Mouse (Mus musculus): ENCODE data around the gene Rabep1. TPM values are rescaled to one million over a fixed set of nuclear protein-coding genes. Genes with fewer than 3 reads are reported as not detected.
"Not testable (repeated sequence)": the region's sequence is repeated elsewhere in the genome, so short reads cannot be mapped to it uniquely, and the experiment has no call there.

Gene Rabep1
- polyA plus RNA-seq, 1 experiment from 2014 or later, result 42.7 TPM

DNA sequence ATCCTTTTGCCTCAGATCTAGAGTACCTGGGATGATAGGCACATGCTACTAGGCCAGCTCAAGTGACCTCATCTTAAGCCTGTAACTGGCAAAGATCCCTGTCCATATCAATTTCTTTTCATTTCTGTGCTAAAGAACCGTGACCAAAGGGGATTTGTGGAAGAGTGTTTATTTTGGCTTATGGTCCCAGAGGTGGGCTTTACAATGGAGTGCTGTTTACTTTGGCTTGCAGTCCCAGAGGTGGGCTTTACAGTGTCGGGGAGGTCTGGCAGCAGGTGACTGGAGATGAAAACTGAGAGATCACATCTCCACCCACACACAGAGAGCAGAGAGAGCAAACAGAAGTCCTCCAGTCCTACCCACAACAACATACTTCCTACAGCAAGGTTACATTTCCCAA lies 6.0 kb upstream of the Rabep1 start:
- Histone ChIP-seq H3K4me1 (replicated peaks; ENCODE audit: control insufficient read depth, insufficient read depth, low read length) (no peaks in the 10 kb centered on the region), H3K9ac (ENCODE audit: low read length) (no peak overlapping the region), H3K4me3 (ENCODE audit: low read depth, low read length) (no peak overlapping the region), H3K27me3 (ENCODE audit: control insufficient read depth, insufficient read depth, low read length) (no peaks in the 10 kb centered on the region), H3K27ac (ENCODE audit: low read depth, low read length) (no peak overlapping the region), H3K9me3 (ENCODE audit: control insufficient read depth, low read length) (0 out of 2 replicates have a peak, but pooled peaks cover 3% of the 10 kb centered on the region), H3K36me3 (ENCODE audit: control insufficient read depth, insufficient read depth, low read length) (no peaks in the 10 kb centered on the region), H3K4me2 (ENCODE audit: low read depth, low read length, severe bottlenecking) (no peak overlapping the region)
- DNase-seq (ENCODE audit: low spot score), result no peak
- WGBS, result 65% methylated on average over 2 of the region's 2 CpGs
- ATAC-seq (replicated peaks; ENCODE audit: low FRiP score), result no peak

DNA sequence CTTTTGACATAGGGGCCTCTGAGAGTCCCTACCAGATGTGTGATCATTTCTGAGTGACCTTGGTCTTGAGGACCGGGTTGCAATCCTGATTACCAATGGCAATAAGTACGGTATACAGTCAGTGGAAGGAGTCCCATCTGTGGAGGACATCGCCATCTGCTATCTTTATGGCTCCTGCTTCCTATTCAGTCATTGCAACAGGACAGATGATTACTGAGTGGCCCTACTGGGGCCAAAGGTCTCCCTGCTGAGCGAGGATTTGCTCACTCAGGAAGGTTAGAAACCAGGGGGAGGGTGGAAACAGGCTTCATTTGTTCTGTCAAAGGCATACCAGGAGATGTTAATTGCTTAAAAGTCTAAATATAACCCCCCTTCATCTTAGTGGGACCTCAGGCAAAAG lies 1.6 kb upstream of the Rabep1 start:
- H3K4me3 ChIP-seq (ENCODE audit: low read depth, low read length), result no peak overlapping the region
- DNase-seq (ENCODE audit: low spot score) (no peak), ATAC-seq (replicated peaks; ENCODE audit: low FRiP score) (no peak)
- 73% methylated on average over 4 of the region's 4 CpGs for WGBS
- no peaks in the 10 kb centered on the region for H3K27me3 ChIP-seq (ENCODE audit: control insufficient read depth, insufficient read depth, low read length)
- no peak overlapping the region for H3K27ac ChIP-seq (ENCODE audit: low read depth, low read length)
- no peaks in the 10 kb centered on the region; the same call in 1 of the 2 replicates for H3K4me1 ChIP-seq (replicated peaks; ENCODE audit: control insufficient read depth, insufficient read depth, low read length)
- no peaks in the 10 kb centered on the region for H3K36me3 ChIP-seq (ENCODE audit: control insufficient read depth, insufficient read depth, low read length)
- no peak overlapping the region for H3K9ac ChIP-seq (ENCODE audit: low read length)
- H3K9me3 ChIP-seq (ENCODE audit: control insufficient read depth, low read length), result no peaks in the 10 kb centered on the region
- H3K4me2 ChIP-seq (ENCODE audit: low read depth, low read length, severe bottlenecking), result no peak overlapping the region

DNA sequence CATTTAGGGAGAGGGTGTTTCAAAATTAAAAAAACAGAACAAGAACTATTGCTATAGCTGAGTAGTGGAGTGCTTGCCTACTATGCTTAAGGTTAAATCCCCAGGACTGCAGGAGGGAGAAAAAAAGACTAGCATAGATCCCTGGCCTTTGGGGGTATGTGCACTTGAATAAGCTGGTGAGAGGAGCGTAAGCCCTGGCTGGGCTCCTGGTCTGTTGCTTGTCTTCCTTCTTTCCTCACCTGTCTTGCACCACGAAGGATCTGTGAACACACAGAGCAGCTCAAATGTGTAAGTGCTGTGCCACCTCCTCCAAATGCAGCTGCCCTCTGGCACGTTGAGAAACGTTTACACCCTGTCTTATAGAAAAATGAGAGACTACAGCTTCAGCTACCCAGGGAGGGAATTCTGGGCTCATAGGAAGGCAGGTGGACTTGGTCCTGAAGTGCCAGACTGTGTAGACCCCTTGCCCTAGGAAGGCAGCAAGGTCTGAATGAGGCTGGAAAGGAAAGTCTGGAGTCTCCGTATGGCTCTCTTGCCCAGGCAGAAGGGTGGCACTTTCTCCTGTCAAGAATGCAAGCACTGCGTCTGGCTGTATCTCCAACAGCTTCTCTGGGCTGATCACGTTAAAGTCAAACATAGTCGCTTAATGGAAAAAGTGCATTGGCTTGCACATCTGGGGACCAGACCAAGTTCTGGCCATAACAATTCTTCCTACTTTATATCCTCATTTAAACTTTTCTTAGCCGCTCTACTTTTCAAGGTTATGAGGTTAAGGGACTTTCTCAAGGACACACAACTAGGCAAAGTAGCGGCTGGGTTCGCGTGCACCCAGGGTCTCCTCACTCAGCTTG lies 652 bp upstream of the Rabep1 start:
- peak; percentile 11; the same call in 1 of the 2 replicates for ATAC-seq (replicated peaks; ENCODE audit: low FRiP score)
- H3K36me3 ChIP-seq (ENCODE audit: control insufficient read depth, insufficient read depth, low read length), result no peaks in the 10 kb centered on the region

DNA sequence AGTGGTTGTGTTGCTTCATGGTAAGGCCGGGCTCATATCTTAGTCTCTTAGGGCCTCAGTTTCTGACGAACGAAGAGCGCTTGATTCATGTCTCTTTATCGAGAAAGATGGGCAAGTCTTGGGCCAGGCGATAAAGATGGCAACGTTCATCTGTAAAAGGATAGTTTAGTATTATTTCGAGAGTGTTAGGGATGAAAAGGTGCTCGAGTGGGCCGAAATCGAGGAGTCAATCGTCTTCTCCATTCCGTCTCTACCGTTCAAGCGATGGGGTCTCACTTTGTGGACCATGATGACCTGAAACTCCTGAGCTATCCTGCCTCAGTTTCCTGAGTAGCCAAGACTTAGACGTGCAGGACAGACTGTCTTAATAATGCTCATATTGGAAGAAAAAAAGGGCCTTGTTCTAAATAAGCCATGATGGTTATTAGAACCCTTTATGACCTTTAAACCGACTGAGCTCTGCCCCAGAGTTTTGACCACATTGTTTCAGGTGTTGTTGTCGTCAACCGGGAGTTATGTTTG lies 940 bp downstream of the Rabep1 start:
- peak overlapping the region; percentile 89 for H3K9ac ChIP-seq (ENCODE audit: low read length)
- DNase-seq (ENCODE audit: low spot score) (no peak), ATAC-seq (replicated peaks; ENCODE audit: low FRiP score) (no peak)
- H3K27ac ChIP-seq (ENCODE audit: low read depth, low read length), result no peak overlapping the region
- no peaks in the 10 kb centered on the region for H3K36me3 ChIP-seq (ENCODE audit: control insufficient read depth, insufficient read depth, low read length)
- peak overlapping the region; percentile 40 for H3K4me2 ChIP-seq (ENCODE audit: low read depth, low read length, severe bottlenecking)
- no peaks in the 10 kb centered on the region for H3K9me3 ChIP-seq (ENCODE audit: control insufficient read depth, low read length)
- H3K4me1 ChIP-seq (replicated peaks; ENCODE audit: control insufficient read depth, insufficient read depth, low read length), result no peaks in the 10 kb centered on the region; the same call in 1 of the 2 replicates
- peak overlapping the region; percentile 97 for H3K4me3 ChIP-seq (ENCODE audit: low read depth, low read length)
- WGBS, result 6% methylated on average over 19 of the region's 19 CpGs
- no peaks in the 10 kb centered on the region for H3K27me3 ChIP-seq (ENCODE audit: control insufficient read depth, insufficient read depth, low read length)

More for the DNA sequence above, 652 bp upstream of the Rabep1 start:
- Histone ChIP-seq H3K4me2 (ENCODE audit: low read depth, low read length, severe bottlenecking) (peak overlapping the region; percentile 40), H3K27ac (ENCODE audit: low read depth, low read length) (no peak overlapping the region), H3K27me3 (ENCODE audit: control insufficient read depth, insufficient read depth, low read length) (no peaks in the 10 kb centered on the region), H3K4me3 (ENCODE audit: low read depth, low read length) (peak overlapping the region; percentile 97), H3K9me3 (ENCODE audit: control insufficient read depth, low read length) (no peaks in the 10 kb centered on the region), H3K9ac (ENCODE audit: low read length) (peak overlapping the region; percentile 89), H3K4me1 (replicated peaks; ENCODE audit: control insufficient read depth, insufficient read depth, low read length) (no peaks in the 10 kb centered on the region; the same call in 1 of the 2 replicates)
- 14% methylated on average over 12 of the region's 12 CpGs for WGBS
- peak; percentile 50 for DNase-seq (ENCODE audit: low spot score)

DNA sequence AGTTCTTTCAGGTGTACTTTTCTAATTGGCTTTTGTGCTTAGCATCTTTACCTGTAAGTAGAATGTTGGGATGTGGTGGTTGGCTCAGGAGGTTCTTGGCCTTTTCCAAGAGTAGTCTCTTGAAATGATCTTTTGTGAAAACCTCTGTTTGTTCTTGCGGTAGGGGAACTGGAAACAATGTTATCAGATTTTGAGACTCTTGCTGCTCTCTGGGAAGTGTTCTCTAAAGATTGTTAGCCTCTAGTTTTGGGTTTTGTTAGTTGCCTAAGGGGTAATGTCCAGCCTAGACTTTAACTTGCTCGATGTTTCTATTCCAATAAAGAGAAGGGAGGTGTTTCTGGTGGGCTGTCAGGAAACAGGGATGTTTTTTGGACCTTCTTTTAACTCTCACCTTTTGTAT lies 1.5 kb downstream of the Rabep1 start:
- Histone ChIP-seq H3K27me3 (ENCODE audit: control insufficient read depth, insufficient read depth, low read length) (no peaks in the 10 kb centered on the region), H3K9me3 (ENCODE audit: control insufficient read depth, low read length) (no peaks in the 10 kb centered on the region), H3K4me2 (ENCODE audit: low read depth, low read length, severe bottlenecking) (peak overlapping the region; percentile 40), H3K27ac (ENCODE audit: low read depth, low read length) (no peak overlapping the region), H3K4me1 (replicated peaks; ENCODE audit: control insufficient read depth, insufficient read depth, low read length) (no peaks in the 10 kb centered on the region; the same call in 1 of the 2 replicates), H3K4me3 (ENCODE audit: low read depth, low read length) (peak overlapping the region; percentile 97), H3K9ac (ENCODE audit: low read length) (no peak overlapping the region), H3K36me3 (ENCODE audit: control insufficient read depth, insufficient read depth, low read length) (no peaks in the 10 kb centered on the region)
- no peak for ATAC-seq (replicated peaks; ENCODE audit: low FRiP score)
- no peak for DNase-seq (ENCODE audit: low spot score)
- WGBS, result 58% methylated on average over 2 of the region's 2 CpGs

DNA sequence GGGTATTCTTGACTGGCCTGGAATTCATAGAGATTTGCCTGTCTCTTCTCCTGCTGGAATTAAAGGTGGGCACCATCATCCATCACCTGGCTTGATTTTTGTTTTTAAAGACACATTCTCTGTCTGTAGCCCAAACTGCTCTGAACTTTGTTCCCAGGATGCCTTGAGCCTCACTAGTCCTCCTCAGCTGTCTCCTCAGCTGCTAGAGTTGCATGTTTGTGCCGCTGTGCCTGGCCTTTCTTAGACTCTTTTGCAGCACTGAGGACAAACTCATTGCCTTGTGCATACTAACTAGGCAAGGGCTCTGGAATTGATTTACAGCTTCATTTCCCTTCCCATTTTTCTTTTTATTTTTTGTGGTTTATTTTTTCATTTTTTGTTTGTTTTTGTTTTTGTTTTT lies 15.8 kb downstream of the Rabep1 start:
- no peak overlapping the region for H3K9ac ChIP-seq (ENCODE audit: low read length)
- no peak overlapping the region for H3K4me2 ChIP-seq (ENCODE audit: low read depth, low read length, severe bottlenecking)
- no peaks in the 10 kb centered on the region for H3K4me1 ChIP-seq (replicated peaks; ENCODE audit: control insufficient read depth, insufficient read depth, low read length)
- WGBS, result 95% methylated on average over 1 of the region's 1 CpGs
- H3K36me3 ChIP-seq (ENCODE audit: control insufficient read depth, insufficient read depth, low read length), result no peaks in the 10 kb centered on the region
- H3K27me3 ChIP-seq (ENCODE audit: control insufficient read depth, insufficient read depth, low read length), result no peaks in the 10 kb centered on the region
- H3K9me3 ChIP-seq (ENCODE audit: control insufficient read depth, low read length), result no peaks in the 10 kb centered on the region
- H3K4me3 ChIP-seq (ENCODE audit: low read depth, low read length), result no peak overlapping the region
- no peak for DNase-seq (ENCODE audit: low spot score)
- no peak overlapping the region for H3K27ac ChIP-seq (ENCODE audit: low read depth, low read length)
- ATAC-seq (replicated peaks; ENCODE audit: low FRiP score), result no peak

DNA sequence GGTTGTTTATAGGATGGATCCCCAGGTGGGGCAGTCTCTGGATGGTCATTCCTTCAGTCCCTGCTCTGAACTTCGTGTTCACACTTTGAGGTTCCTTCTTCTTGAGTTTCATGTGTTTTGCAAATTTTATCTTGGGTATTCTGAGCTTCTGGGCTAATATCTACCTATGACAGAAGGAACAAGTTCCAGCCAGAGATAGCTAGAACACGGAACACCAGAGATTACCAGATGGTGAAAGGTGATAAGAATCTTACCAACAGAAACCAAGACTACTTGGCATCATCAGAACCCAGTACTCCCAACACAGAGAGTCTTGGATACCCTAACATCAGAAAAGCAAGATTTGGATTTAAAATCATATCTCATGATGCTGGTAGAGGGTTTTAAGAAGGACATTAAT lies 18.6 kb downstream of the Rabep1 start:
- not testable (repeated sequence) for H3K4me1 ChIP-seq (replicated peaks; ENCODE audit: control insufficient read depth, insufficient read depth, low read length); H3K27ac ChIP-seq (ENCODE audit: low read depth, low read length); H3K4me3 ChIP-seq (ENCODE audit: low read depth, low read length); ATAC-seq (replicated peaks; ENCODE audit: low FRiP score); H3K4me2 ChIP-seq (ENCODE audit: low read depth, low read length, severe bottlenecking); H3K36me3 ChIP-seq (ENCODE audit: control insufficient read depth, insufficient read depth, low read length); DNase-seq (ENCODE audit: low spot score); H3K9ac ChIP-seq (ENCODE audit: low read length); H3K27me3 ChIP-seq (ENCODE audit: control insufficient read depth, insufficient read depth, low read length); H3K9me3 ChIP-seq (ENCODE audit: control insufficient read depth, low read length)
- WGBS, result 96% methylated on average over 2 of the region's 2 CpGs

DNA sequence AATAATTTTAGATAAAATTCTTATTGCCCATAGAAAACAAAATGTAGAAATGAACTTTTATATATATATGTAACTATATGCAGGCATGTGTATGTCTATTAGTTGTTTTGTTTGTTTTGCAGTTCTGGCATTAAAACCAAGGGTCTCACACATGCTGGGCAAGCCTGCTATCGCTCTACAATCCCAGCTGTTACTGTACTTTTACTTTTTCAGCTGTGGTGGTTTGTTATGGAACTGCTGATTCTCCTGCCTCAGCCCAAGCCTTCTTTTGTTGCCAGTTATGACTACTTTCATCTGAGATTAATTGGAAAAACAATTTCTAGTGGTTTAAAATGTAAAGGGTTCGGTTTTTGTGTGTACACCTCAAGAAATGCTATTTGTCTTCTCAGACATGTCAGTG lies 20.6 kb downstream of the Rabep1 start:
- WGBS, result 91% methylated on average over 2 of the region's 2 CpGs

More for the DNA sequence above, 20.6 kb downstream of the Rabep1 start:
- no peaks in the 10 kb centered on the region for H3K4me1 ChIP-seq (replicated peaks; ENCODE audit: control insufficient read depth, insufficient read depth, low read length)
- no peaks in the 10 kb centered on the region for H3K36me3 ChIP-seq (ENCODE audit: control insufficient read depth, insufficient read depth, low read length)
- no peak overlapping the region for H3K4me2 ChIP-seq (ENCODE audit: low read depth, low read length, severe bottlenecking)
- H3K9me3 ChIP-seq (ENCODE audit: control insufficient read depth, low read length), result no peaks in the 10 kb centered on the region
- ATAC-seq (replicated peaks; ENCODE audit: low FRiP score) (no peak), DNase-seq (ENCODE audit: low spot score) (no peak)
- H3K27me3 ChIP-seq (ENCODE audit: control insufficient read depth, insufficient read depth, low read length), result no peaks in the 10 kb centered on the region
- H3K4me3 ChIP-seq (ENCODE audit: low read depth, low read length), result no peak overlapping the region
- no peak overlapping the region for H3K9ac ChIP-seq (ENCODE audit: low read length)
- H3K27ac ChIP-seq (ENCODE audit: low read depth, low read length), result no peak overlapping the region

Data from forebrain, embryonic 11.5 days (tissue).